In the genomic region with DNA sequence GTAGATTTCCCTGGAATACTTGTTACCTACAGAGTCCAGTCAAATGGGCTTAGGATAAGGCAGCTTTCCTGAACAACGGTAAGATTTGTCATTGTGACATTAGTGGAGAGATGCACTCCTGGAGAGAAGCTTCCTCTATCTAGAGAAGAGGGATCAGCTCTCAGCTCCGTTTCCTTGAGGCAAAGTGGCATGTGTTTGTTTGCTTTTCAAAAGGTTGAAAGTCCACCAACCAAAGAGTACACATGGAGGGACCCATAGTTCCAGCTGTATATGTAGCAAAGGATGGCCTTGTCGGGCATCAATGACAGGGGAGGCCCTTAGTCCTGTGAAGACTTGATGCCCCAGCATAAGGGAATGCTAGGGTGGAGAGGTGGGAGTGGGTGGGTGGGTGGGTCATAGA, we compare ENCODE assay signal across 15 mouse cellular contexts.
"Had no signal": no experiment of that assay in that cellular context is flagged by ENCODE, and none has a peak within 500 bp of the region (broad histone marks: within the 10 kb centered on the region; RNA-seq: fewer than 3 reads in every experiment).

No protein-coding gene starts in this region.

- H3K4me2 ChIP-seq: hindbrain, embryonic 15.5 days; limb, embryonic 12.5 days; midbrain, embryonic 13.5 days; neural tube, embryonic 15.5 days had no signal

- H3K4me3 ChIP-seq: hindbrain, embryonic 15.5 days; limb, embryonic 12.5 days; megakaryocyte, embryonic 14.5 days; midbrain, embryonic 13.5 days; myocyte; neural tube, embryonic 15.5 days had no signal

- H3K9me3 ChIP-seq: hindbrain, embryonic 15.5 days; limb, embryonic 12.5 days; megakaryocyte, embryonic 14.5 days; midbrain, embryonic 13.5 days; neural tube, embryonic 15.5 days had no signal

- H3K4me1 ChIP-seq: megakaryocyte, embryonic 14.5 days had no signal

- ATAC-seq: midbrain, embryonic 13.5 days had no signal

- H3K27ac ChIP-seq: hindbrain, embryonic 15.5 days; liver, embryonic 14.5 days; macrophage; midbrain, embryonic 13.5 days; neural tube, embryonic 15.5 days had no signal

- DNase-seq: kidney, adult 18-20 months; liver; lung, adult 2 months; right cerebral cortex, adult 18-20 months; right cerebral cortex, postnatal 25 days; thymus, adult 18-20 months; thymus, postnatal 14 days had no signal

- H3K9ac ChIP-seq: hindbrain, embryonic 15.5 days; limb, embryonic 12.5 days; liver, embryonic 14.5 days; midbrain, embryonic 13.5 days; neural tube, embryonic 15.5 days had no signal

- H3K36me3 ChIP-seq: hindbrain, embryonic 15.5 days; limb, embryonic 12.5 days; midbrain, embryonic 13.5 days; neural tube, embryonic 15.5 days had no signal

- H3K27me3 ChIP-seq: hindbrain, embryonic 15.5 days; megakaryocyte, embryonic 14.5 days; midbrain, embryonic 13.5 days; neural tube, embryonic 15.5 days had no signal
